Mouse (Mus musculus): ENCODE data around the gene Dennd5b. TPM values are rescaled to one million over a fixed set of nuclear protein-coding genes. Genes with fewer than 3 reads are reported as not detected.

Dennd5b gene
- total RNA-seq, 2 experiments from 2014 or later = 5.9 to 12.4 TPM

GRCm38 (mm10) chr6:149101943-149102243, 413 bp upstream of the Dennd5b start:
- no peak for DNase-seq (ENCODE audit: low spot score)

GRCm38 (mm10) chr6:149100174-149101075, 1.1 kb downstream of the Dennd5b start:
- peak; percentile 43 for DNase-seq (ENCODE audit: low spot score)

GRCm38 (mm10) chr6:149098993-149099392, 2.5 kb downstream of the Dennd5b start:
- DNase-seq (ENCODE audit: low spot score) = no peak

- DNase-seq (ENCODE audit: low spot score) = no peak
Observed at GRCm38 (mm10) chr6:149097276-149097675, 4.2 kb downstream of the Dennd5b start.

- no peak for DNase-seq (ENCODE audit: low spot score)
Observed at GRCm38 (mm10) chr6:149096233-149096632, 5.2 kb downstream of the Dennd5b start.

GRCm38 (mm10) chr6:149095389-149095788, 6.1 kb downstream of the Dennd5b start:
- no peak for DNase-seq (ENCODE audit: low spot score)

GRCm38 (mm10) chr6:149094555-149094954, 6.9 kb downstream of the Dennd5b start:
- DNase-seq (ENCODE audit: low spot score) = no peak

- no peak for DNase-seq (ENCODE audit: low spot score)
Observed at GRCm38 (mm10) chr6:149093465-149093864, 8.0 kb downstream of the Dennd5b start.

GRCm38 (mm10) chr6:149092406-149092805, 9.1 kb downstream of the Dennd5b start:
- no peak for DNase-seq (ENCODE audit: low spot score)

GRCm38 (mm10) chr6:149077136-149077808, 24.2 kb downstream of the Dennd5b start:
- no peak for DNase-seq (ENCODE audit: low spot score)

GRCm38 (mm10) chr6:149073854-149074253, 27.6 kb downstream of the Dennd5b start:
- DNase-seq (ENCODE audit: low spot score) = no peak

- DNase-seq (ENCODE audit: low spot score) = no peak
Observed at GRCm38 (mm10) chr6:149072873-149073272, 28.6 kb downstream of the Dennd5b start.

GRCm38 (mm10) chr6:149070592-149071124, 30.8 kb downstream of the Dennd5b start:
- DNase-seq (ENCODE audit: low spot score) = no peak

- no peak for DNase-seq (ENCODE audit: low spot score)
Observed at GRCm38 (mm10) chr6:149063382-149063781, 38.1 kb downstream of the Dennd5b start.

GRCm38 (mm10) chr6:149060670-149061387, 40.7 kb downstream of the Dennd5b start:
- no peak for DNase-seq (ENCODE audit: low spot score)

- peak; percentile 28 for DNase-seq (ENCODE audit: low spot score)
Observed at GRCm38 (mm10) chr6:149057947-149058391, 43.5 kb downstream of the Dennd5b start.

- no peak for DNase-seq (ENCODE audit: low spot score)
Observed at GRCm38 (mm10) chr6:149054780-149055179, 46.7 kb downstream of the Dennd5b start.

GRCm38 (mm10) chr6:149050978-149051723, 50.3 kb downstream of the Dennd5b start:
- DNase-seq (ENCODE audit: low spot score) = no peak

- no peak for DNase-seq (ENCODE audit: low spot score)
Observed at GRCm38 (mm10) chr6:149040099-149040498, 61.4 kb downstream of the Dennd5b start.

- no peak for DNase-seq (ENCODE audit: low spot score)
Observed at GRCm38 (mm10) chr6:149032198-149032597, 69.3 kb downstream of the Dennd5b start.

GRCm38 (mm10) chr6:149031377-149031776, 70.1 kb downstream of the Dennd5b start:
- DNase-seq (ENCODE audit: low spot score) = no peak

Data from gastrocnemius, adult 18-20 months (tissue).